Mouse (Mus musculus): Measurements from ENCODE around the gene H2-Eb2. TPM values are rescaled to one million over a fixed set of nuclear protein-coding genes. Genes with fewer than 3 reads are reported as not detected.

The H2-Eb2 gene
- polyA plus RNA-seq, 1 experiment from 2014 or later, result not detected

- no peak within 1 kb of the TSS for H3K4me3 ChIP-seq (ENCODE audit: low read depth, low read length)
Observed at GRCm38 (mm10) chr17:34354539-34354938, 29.1 kb downstream of the H2-Eb2 start, which contains the start of gene Btnl2. TSS of gene Btnl2 (plus strand) at chr17:34354822.

GRCm38 (mm10) chr17:34354940-34355339 lies 29.5 kb downstream of the H2-Eb2 start:
- 90% methylated on average over 1 of the region's 1 CpGs for WGBS
- H3K9me3 ChIP-seq (ENCODE audit: control insufficient read depth, low read length), result no peaks in the 10 kb centered on the region

More at GRCm38 (mm10) chr17:34354539-34354938, 29.1 kb downstream of the H2-Eb2 start, which contains the start of gene Btnl2:
- no peaks in the 10 kb centered on the region for H3K27me3 ChIP-seq (ENCODE audit: control insufficient read depth, insufficient read depth, low read length)
- WGBS, result 88% methylated on average over 5 of the region's 5 CpGs
- no peak within 1 kb of the TSS for H3K4me2 ChIP-seq (replicated peaks; ENCODE audit: low read depth, low read length)
- no peaks in the 10 kb centered on the region for H3K36me3 ChIP-seq (ENCODE audit: control insufficient read depth, insufficient read depth, low read length)
- no peaks in the 10 kb centered on the region for H3K9me3 ChIP-seq (ENCODE audit: control insufficient read depth, low read length)
- H3K4me1 ChIP-seq (replicated peaks; ENCODE audit: control insufficient read depth, insufficient read depth, low read length), result no peaks in the 10 kb centered on the region
- H3K27ac ChIP-seq (ENCODE audit: low read depth, low read length), result no peak within 1 kb of the TSS
- ATAC-seq (ENCODE audit: low FRiP score) (no peak), DNase-seq (ENCODE audit: low spot score) (no peak)
- H3K9ac ChIP-seq (ENCODE audit: low read depth, low read length), result no peak within 1 kb of the TSS

GRCm38 (mm10) chr17:34362954-34363546 lies 37.6 kb downstream of the H2-Eb2 start:
- H3K9me3 ChIP-seq (ENCODE audit: control insufficient read depth, low read length), result no peaks in the 10 kb centered on the region
- DNase-seq (ENCODE audit: low spot score) (no peak), ATAC-seq (ENCODE audit: low FRiP score) (no peak)
- H3K36me3 ChIP-seq (ENCODE audit: control insufficient read depth, insufficient read depth, low read length), result no peaks in the 10 kb centered on the region
- 82% methylated on average over 15 of the region's 15 CpGs for WGBS
- H3K27me3 ChIP-seq (ENCODE audit: control insufficient read depth, insufficient read depth, low read length), result no peaks in the 10 kb centered on the region
- no peak overlapping the region for H3K9ac ChIP-seq (ENCODE audit: low read depth, low read length)
- H3K4me3 ChIP-seq (ENCODE audit: low read depth, low read length), result no peak overlapping the region
- no peaks in the 10 kb centered on the region for H3K4me1 ChIP-seq (replicated peaks; ENCODE audit: control insufficient read depth, insufficient read depth, low read length)
- H3K27ac ChIP-seq (ENCODE audit: low read depth, low read length), result no peak overlapping the region
- no peak overlapping the region for H3K4me2 ChIP-seq (replicated peaks; ENCODE audit: low read depth, low read length)

More at GRCm38 (mm10) chr17:34354940-34355339, 29.5 kb downstream of the H2-Eb2 start:
- Histone ChIP-seq H3K36me3 (ENCODE audit: control insufficient read depth, insufficient read depth, low read length) (no peaks in the 10 kb centered on the region), H3K9ac (ENCODE audit: low read depth, low read length) (no peak overlapping the region), H3K27me3 (ENCODE audit: control insufficient read depth, insufficient read depth, low read length) (no peaks in the 10 kb centered on the region), H3K4me3 (ENCODE audit: low read depth, low read length) (no peak overlapping the region), H3K4me2 (replicated peaks; ENCODE audit: low read depth, low read length) (no peak overlapping the region), H3K27ac (ENCODE audit: low read depth, low read length) (no peak overlapping the region), H3K4me1 (replicated peaks; ENCODE audit: control insufficient read depth, insufficient read depth, low read length) (no peaks in the 10 kb centered on the region)
- ATAC-seq (ENCODE audit: low FRiP score), result no peak
- no peak for DNase-seq (ENCODE audit: low spot score)

GRCm38 (mm10) chr17:34363676-34364310 lies 38.3 kb downstream of the H2-Eb2 start:
- DNase-seq (ENCODE audit: low spot score), result no peak
- H3K4me2 ChIP-seq (replicated peaks; ENCODE audit: low read depth, low read length), result no peak overlapping the region
- no peak overlapping the region for H3K9ac ChIP-seq (ENCODE audit: low read depth, low read length)
- H3K4me1 ChIP-seq (replicated peaks; ENCODE audit: control insufficient read depth, insufficient read depth, low read length), result no peaks in the 10 kb centered on the region
- no peak overlapping the region for H3K27ac ChIP-seq (ENCODE audit: low read depth, low read length)
- whole genome bisulfite sequencing, result 86% methylated on average over 3 of the region's 3 CpGs
- H3K9me3 ChIP-seq (ENCODE audit: control insufficient read depth, low read length), result no peaks in the 10 kb centered on the region
- no peaks in the 10 kb centered on the region for H3K27me3 ChIP-seq (ENCODE audit: control insufficient read depth, insufficient read depth, low read length)
- H3K4me3 ChIP-seq (ENCODE audit: low read depth, low read length), result no peak overlapping the region
- no peak for ATAC-seq (ENCODE audit: low FRiP score)
- no peaks in the 10 kb centered on the region for H3K36me3 ChIP-seq (ENCODE audit: control insufficient read depth, insufficient read depth, low read length)

- DNase-seq (ENCODE audit: low spot score) (no peak), ATAC-seq (ENCODE audit: low FRiP score) (no peak)
- Histone ChIP-seq H3K27ac (ENCODE audit: low read depth, low read length) (no peak overlapping the region), H3K4me3 (ENCODE audit: low read depth, low read length) (no peak overlapping the region), H3K9me3 (ENCODE audit: control insufficient read depth, low read length) (no peaks in the 10 kb centered on the region), H3K9ac (ENCODE audit: low read depth, low read length) (no peak overlapping the region), H3K36me3 (ENCODE audit: control insufficient read depth, insufficient read depth, low read length) (no peaks in the 10 kb centered on the region), H3K4me1 (replicated peaks; ENCODE audit: control insufficient read depth, insufficient read depth, low read length) (no peaks in the 10 kb centered on the region), H3K4me2 (replicated peaks; ENCODE audit: low read depth, low read length) (no peak overlapping the region), H3K27me3 (ENCODE audit: control insufficient read depth, insufficient read depth, low read length) (no peaks in the 10 kb centered on the region)
- WGBS, result 75% methylated on average over 10 of the region's 10 CpGs
Observed at GRCm38 (mm10) chr17:34365031-34365430, 39.6 kb downstream of the H2-Eb2 start.

GRCm38 (mm10) chr17:34370563-34370962 lies 45.1 kb downstream of the H2-Eb2 start:
- Histone ChIP-seq H3K27ac (ENCODE audit: low read depth, low read length) (no peak overlapping the region), H3K9ac (ENCODE audit: low read depth, low read length) (no peak overlapping the region), H3K4me3 (ENCODE audit: low read depth, low read length) (no peak overlapping the region), H3K36me3 (ENCODE audit: control insufficient read depth, insufficient read depth, low read length) (no peaks in the 10 kb centered on the region), H3K27me3 (ENCODE audit: control insufficient read depth, insufficient read depth, low read length) (no peaks in the 10 kb centered on the region), H3K4me1 (replicated peaks; ENCODE audit: control insufficient read depth, insufficient read depth, low read length) (no peaks in the 10 kb centered on the region), H3K9me3 (ENCODE audit: control insufficient read depth, low read length) (no peaks in the 10 kb centered on the region), H3K4me2 (replicated peaks; ENCODE audit: low read depth, low read length) (no peak overlapping the region)
- WGBS, result 87% methylated on average over 4 of the region's 4 CpGs
- DNase-seq (ENCODE audit: low spot score) (no peak), ATAC-seq (ENCODE audit: low FRiP score) (no peak)

GRCm38 (mm10) chr17:34373055-34373709 lies 47.7 kb downstream of the H2-Eb2 start:
- Histone ChIP-seq H3K9ac (ENCODE audit: low read depth, low read length) (no peak overlapping the region), H3K4me1 (replicated peaks; ENCODE audit: control insufficient read depth, insufficient read depth, low read length) (no peaks in the 10 kb centered on the region), H3K36me3 (ENCODE audit: control insufficient read depth, insufficient read depth, low read length) (no peaks in the 10 kb centered on the region), H3K27ac (ENCODE audit: low read depth, low read length) (no peak overlapping the region), H3K4me3 (ENCODE audit: low read depth, low read length) (no peak overlapping the region), H3K9me3 (ENCODE audit: control insufficient read depth, low read length) (no peaks in the 10 kb centered on the region), H3K27me3 (ENCODE audit: control insufficient read depth, insufficient read depth, low read length) (no peaks in the 10 kb centered on the region), H3K4me2 (replicated peaks; ENCODE audit: low read depth, low read length) (no peak overlapping the region)
- no peak for DNase-seq (ENCODE audit: low spot score)
- ATAC-seq (ENCODE audit: low FRiP score), result no peak
- WGBS, result 83% methylated on average over 6 of the region's 6 CpGs

- no peaks in the 10 kb centered on the region for H3K4me1 ChIP-seq (replicated peaks; ENCODE audit: control insufficient read depth, insufficient read depth, low read length)
- no peak for DNase-seq (ENCODE audit: low spot score)
- no peaks in the 10 kb centered on the region for H3K9me3 ChIP-seq (ENCODE audit: control insufficient read depth, low read length)
- 89% methylated on average over 2 of the region's 2 CpGs for WGBS
- no peaks in the 10 kb centered on the region for H3K36me3 ChIP-seq (ENCODE audit: control insufficient read depth, insufficient read depth, low read length)
- H3K4me3 ChIP-seq (ENCODE audit: low read depth, low read length), result no peak within 1 kb of the TSS
- no peak within 1 kb of the TSS for H3K27ac ChIP-seq (ENCODE audit: low read depth, low read length)
- no peaks in the 10 kb centered on the region for H3K27me3 ChIP-seq (ENCODE audit: control insufficient read depth, insufficient read depth, low read length)
- no peak within 1 kb of the TSS for H3K9ac ChIP-seq (ENCODE audit: low read depth, low read length)
- ATAC-seq (ENCODE audit: low FRiP score), result no peak
- no peak within 1 kb of the TSS for H3K4me2 ChIP-seq (replicated peaks; ENCODE audit: low read depth, low read length)
Observed at GRCm38 (mm10) chr17:34376847-34377246, 51.4 kb downstream of the H2-Eb2 start, which contains the start of gene Btnl1. TSS of gene Btnl1 (plus strand) at chr17:34377132.

Measured in hindbrain, embryonic 11.5 days (tissue).